Mouse (Mus musculus): Measurements from ENCODE around the gene Cic.
"Not testable (repeated sequence)": the region's sequence is repeated elsewhere in the genome, so short reads cannot be mapped to it uniquely, and the experiment has no call there.

Gene Cic

DNA sequence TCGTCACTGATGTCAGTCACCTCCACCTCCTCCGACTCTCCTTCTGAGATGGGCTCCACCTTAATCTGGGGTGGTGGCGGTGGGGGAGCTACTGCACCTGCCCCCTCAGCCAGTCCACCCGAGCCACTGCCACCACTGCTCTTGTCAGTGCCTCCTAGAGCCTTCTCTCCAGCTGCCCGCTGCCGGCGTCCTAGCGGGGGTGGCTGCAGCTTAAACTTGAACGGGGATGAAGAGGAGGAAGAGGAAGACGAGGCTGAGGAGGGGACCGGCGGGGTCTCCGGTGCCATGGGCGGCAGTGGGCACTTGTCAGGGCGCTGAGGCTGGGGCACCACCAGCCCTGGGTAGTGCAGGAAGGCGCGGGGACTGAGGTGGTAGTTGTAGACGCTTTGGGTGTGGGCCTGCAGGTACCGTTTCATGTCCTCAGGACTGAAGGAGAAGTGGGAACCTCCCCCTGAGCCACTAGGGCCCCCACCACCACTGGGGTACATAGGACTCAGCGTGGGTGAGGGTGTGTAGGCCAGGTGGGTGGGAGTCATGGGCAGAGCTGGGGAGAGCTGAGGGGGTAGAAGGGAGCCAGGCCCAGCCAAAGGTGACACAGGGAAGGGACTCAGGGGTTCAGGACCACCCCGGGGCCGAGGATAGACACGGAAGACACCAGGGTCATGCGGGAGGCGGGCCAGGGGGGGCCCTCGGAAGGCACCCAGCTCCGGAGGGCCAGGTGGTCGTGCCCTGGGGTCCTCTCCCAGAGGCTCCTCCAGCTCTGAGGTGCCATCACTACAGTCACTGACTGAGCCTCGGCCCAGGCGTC, 22.7 kb upstream of the Cic start:
- no peak for DNase-seq

DNA sequence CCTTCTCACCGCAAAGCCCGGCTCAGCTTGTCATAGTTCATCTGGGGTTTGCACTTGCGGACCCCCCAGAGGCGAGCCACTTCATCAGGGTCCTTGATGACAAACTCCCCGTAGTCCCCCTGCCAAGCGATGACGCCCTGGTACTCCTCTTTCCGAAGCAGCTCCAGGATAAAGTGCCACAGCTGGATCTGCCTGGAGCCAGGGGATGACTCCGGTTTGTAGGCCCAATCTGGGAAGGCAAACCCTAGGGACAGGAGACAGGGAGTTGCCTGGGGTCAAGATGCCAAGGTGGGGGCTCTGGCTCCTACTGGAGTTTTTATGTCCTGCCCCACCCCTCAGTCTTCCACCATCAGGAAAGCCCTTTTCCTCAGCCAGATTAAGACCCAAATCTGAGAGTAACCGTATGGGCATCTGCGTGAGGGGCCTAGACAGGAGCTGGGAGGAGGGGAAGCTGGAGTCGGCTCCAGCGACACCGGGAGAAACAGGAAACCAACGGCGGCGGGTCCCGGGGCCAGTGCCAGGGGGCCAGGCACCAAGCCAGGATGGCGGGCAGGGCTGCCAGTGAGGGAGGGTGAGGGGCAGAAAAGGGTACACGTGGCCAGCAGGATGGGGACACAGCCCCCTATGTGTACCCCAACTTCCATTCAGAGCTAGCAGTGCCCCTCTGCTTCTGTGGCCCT, 21.3 kb upstream of the Cic start:
- no peak for DNase-seq

DNA sequence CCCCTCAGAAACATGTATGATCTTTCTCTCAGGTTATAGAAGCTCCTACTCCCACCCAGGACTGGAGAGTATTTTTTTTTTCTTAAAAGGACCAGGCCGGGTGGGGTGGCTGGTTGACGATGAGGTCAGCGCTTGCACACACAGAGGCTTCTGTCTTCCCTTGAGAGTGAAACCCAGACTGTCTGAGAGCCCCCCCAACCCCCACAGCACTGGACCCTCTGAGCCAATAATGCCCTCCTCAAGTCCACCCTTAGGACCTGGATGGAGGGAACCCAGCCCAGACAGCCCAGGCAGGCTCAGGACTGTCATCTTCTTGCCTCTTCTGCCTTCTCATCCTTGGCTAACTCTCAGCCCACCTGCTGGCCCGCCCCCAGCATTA, 20.8 kb upstream of the Cic start:
- DNase-seq = no peak

GRCm38 (mm10) chr7:25247498-25247897, 20.0 kb upstream of the Cic start:
- no peak for DNase-seq

DNA sequence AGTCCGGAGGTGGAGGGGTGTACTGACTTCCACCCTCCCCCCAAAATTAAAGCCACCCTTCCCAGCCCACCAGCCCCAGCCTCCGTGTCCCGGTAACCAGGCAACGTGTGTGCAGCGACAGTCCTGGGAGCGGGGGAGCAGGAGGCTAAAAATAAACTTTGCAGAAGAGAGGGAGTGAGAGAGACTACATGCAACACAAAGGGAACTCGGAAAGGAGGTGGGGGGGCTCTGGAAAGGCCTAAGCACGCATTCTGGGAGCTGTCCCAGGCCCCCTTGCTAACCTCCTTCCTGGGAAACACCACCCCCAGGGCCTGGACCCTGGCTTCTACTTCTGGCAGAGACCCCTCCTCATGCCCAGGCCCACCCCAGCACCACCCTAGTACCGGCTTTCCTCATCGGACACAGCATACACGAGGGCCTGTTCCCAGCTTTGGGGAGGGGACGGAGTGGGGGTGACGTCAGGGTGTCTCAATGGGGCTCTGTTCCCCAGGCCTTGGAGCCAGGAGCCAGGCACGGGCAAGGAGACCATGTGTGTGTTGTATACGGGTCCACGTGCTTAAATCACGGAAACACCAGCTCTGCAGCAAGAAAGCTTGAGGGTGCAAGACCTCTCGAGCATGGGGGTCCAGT, 19.4 kb upstream of the Cic start:
- peak; percentile 26 to 35 for DNase-seq

- DNase-seq = no peak
Measured at GRCm38 (mm10) chr7:25248846-25249313, 18.6 kb upstream of the Cic start.

- peak; percentile 66 to 76 for DNase-seq
Measured at GRCm38 (mm10) chr7:25249314-25250140, 18.0 kb upstream of the Cic start.

DNA sequence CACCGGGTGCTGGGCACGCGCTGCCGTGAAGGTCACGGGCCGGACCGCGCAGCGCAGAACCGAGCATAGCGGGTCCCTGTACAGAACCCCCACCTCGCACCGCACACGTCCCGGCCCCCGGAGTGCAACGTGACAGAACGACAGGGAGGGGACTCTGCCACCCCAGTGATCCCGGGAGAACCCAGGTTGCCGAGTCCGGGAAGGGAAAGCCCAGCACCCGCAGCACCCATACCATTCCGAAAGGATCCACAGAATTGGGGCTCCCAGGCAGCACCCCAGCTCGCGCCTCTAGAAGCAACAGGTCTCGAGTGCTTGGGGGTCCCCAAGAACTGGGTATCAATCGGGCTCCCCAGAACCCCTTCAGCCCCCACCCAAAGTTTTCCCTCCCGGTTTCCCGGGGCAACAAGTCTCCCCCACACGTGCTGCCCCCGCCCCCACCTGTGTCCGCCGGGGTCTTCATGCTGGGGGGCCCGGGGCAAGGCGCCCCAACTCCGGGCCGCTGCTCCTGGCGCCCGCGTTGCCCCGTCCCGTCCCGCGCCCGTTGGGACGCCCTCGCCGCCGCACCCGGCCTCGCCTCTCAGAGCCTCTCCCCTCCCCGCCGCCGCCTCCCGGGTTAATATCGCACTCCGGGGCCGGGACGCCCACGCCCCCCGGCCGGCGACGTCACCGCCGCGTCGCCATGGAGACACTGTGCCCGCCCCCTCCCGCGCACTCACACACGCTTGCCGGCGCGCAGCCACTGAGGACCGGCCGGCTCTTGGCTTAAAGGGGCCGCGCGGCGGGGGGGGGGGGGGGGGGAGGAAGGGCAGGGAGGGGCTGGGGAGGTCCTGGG, 17.1 kb upstream of the Cic start, which contains the start of gene Erf:
Gene Erf (minus strand): TSS at position 621 of the 832 bp plus-strand sequence.
- peak; percentile 87 to 88 for DNase-seq

DNA sequence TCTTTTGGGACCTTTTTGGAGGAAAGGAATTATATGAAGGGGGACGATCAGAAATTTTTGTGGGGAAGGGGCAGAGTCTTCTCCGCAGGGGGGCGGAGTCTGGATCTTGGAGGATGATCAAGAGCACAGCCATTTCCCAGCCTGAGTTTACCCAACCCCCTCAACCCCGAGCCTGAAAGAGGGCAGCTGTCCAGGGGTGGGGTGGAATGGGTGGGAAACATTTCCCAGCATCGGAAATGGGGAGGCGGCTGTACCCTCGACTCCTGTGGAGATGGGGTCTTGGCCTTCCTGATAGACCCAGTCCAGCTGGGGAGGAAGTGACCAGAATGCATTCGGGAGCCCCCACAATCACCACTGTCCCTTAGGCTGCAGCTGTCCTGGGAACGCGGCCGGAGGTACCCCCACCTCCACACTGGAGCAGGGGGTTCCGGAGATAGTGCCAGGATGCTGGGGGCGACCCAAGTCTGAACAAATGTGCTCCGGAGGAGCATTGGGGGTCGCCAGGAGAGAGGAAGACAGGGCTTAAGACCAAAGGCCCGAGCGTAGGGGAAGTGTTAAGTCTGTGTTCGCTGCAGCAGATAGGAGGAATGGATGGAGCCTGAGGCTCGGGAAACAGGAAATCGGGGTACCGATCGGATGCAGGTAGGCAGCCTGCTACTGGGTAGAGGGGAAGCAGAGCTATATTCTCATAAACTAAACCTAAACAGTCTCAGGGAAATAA, 16.3 kb upstream of the Cic start:
- DNase-seq = peak; percentile 30 to 62

DNA sequence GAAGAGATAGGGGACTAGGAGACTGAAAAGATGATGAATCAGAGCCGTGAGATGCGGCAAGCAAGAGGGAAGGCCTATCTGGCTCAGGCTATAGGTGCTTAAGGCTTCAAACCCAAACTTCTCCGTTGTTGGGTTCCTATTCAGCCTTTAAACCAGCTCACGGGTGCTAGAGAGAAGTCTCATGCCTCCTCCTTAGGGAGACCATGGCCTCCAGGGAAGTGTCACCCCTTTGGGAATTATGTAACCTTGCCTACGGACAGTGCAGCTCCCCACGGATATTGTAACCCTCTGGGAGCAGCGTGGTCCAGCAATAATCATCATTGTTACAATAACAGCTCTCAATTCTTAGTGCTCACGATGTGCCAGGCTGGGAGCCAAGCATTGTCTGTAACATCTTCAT, 15.7 kb upstream of the Cic start:
- DNase-seq = no peak

DNA sequence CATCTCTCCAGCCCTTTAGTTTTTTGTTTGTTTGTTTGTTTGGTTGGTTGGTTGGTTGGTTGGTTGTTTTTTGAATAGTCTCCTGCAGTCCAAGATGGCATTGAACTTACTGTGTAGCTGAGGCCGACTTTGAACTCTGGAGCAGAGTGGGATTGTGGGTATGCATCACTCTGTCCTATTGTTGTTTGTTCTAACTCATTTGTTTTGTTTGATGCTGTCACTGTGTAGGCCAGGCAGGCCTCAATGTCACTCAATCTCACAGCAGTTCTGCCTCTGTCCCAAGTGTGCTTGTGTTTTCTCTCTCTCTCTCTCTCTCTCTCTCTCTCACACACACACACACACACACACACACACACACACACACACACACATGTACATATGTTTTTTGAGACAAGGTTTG, 5.6 kb upstream of the Cic start:
- DNase-seq = no peak

DNA sequence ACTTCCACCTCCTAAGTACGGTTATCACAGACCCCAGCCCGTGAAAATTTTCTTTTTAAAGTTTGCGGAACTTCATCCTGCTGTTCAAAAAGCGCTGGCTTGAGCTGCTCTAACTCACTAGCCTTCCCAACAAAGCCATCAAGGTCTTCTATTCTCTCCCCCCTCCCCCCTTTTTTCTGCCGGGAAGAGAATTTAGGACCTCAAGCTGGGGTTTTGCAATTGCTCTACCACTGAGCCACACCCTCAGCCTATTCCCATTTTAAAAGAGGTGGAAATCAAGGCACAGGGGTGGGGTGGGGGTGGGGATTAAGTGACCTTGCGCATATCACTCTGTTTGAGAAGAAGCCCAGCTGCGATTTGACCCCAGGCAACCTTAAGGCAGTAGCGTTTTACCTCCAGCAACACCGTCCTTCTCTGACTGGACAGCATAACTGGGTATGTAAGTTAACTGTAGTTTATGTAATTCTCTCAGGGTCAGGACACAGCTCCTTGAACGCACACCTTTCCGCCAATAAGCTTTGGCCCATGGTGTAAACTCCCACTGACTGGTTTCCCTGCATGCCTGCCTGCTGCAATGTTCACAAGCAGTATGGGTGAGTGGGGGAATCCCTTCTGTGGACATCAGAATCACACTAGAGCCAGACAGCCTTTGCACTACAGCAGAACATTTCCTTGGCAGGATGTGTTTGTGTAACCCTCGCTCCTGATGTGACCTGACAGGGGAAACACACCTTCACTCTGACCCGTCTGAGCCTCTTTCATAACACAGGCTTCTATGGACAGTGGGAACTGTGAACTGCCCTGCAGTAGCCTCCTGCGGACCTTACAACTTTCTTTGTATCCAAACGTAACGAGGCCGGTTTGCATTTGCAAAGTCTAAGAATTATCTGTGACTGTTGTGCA, 3.3 kb upstream of the Cic start:
- no peak for DNase-seq

DNA sequence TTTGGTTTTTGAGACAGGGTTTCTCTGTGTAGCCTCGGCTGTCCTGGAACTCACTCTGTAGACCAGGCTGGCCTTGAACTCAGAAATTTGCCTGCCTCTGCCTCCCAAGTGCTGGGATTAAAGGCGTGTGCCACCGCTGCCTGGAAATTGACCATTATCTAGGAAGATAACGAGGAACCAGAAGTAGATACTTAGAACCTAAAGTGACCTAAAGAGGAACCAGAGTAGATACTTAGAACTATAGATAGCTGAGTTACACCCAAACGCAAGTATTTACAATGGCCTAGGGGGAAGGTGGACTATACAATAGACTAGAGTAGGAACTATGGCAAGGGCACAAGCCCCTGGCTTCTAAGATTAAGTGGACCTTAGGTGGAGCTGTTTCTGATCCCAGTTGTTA, 1.8 kb upstream of the Cic start:
- not testable (repeated sequence) for DNase-seq

DNA sequence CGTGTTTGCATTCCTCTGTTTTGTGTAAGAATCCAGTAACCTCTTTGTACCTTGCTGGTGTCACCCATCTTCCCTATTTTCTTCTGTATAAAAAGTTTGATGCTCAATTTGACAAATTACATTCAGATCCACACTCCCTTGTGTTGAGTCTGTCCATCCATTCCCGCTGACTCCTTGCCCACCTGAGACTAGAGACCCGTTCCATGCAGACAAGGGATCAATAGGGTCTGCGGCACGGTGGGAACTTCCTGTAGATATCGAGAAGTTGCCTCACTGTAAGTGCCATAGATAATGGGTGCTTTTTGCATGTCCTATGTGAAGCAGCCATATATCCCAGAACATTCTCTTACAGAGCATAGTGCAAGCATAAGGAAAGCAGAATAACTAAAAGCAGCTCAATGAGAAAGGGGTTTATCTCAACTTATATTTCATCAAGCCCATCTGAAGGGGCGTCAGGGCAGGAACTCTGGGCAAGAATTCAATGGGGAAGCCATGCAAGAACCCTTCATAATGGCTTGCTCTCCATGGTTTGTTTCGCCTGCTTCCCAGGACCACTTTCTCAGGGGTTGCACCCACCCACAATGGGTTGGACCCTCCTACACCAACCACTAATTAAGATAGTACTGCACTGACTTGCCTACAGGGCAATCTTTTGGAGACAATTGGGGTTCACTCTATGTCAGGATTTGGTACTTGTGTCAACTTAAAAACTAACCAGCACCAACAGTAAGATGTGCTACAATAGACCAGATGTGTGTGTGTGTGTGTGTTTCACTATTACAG, 1.1 kb upstream of the Cic start:
- DNase-seq = no peak

DNA sequence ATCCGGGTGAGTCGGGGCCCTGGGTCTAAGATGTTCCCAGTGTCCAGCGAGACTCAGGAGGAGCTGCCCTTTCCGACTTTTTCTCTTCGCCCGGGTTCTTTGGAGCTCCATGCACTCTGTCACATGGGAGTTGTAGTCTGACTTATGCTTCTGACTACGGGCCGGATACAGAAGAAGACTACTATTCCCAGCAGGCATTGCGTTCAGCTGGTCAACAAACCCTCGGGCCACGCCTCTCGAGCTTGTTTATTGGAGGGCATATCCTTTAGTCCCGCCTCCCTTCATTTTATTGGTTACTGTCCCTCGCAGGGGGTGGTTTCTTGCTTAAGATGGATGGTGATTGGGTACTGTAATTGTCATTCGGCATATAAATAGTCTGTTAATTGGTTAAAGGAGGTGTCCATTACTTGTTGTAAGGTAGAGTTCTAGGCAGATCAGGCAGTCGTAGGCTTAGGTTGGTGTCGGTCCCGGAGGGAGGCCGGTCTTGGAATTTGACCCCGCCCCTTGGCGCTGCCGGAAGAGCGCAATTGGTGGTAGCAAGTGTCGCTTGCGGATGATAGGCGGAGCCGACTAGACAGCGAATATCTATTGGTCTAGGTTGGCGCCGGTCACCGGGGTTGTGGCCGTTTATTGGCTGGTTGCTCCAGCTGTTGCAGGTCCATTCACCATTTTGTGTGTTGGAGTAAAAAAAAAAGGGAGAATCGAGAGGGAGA, 403 bp downstream of the Cic start:
- DNase-seq = peak; percentile 99 to 100

GRCm38 (mm10) chr7:25268588-25268987, 1.1 kb downstream of the Cic start:
- no peak for DNase-seq

GRCm38 (mm10) chr7:25269029-25269428, 1.5 kb downstream of the Cic start:
- DNase-seq = peak in 1 of 2 experiments; percentile 39

- DNase-seq = peak in 1 of 2 experiments; percentile 49
Measured at GRCm38 (mm10) chr7:25269545-25270271, 2.2 kb downstream of the Cic start.

All from thymus, adult 18-20 months (tissue).